Mouse (Mus musculus) stomach, postnatal 0 days (tissue): ENCODE measurements around the gene Edc4. TPM values are rescaled to one million over a fixed set of nuclear protein-coding genes. Genes with fewer than 3 reads are reported as not detected.

Source experiments
- ATAC-seq: fragments of 200-750 bp; cut with Nextera tagmentation; 2 replicates; pipeline ENCODE4 v1.8.0; 2017; ENCODE audit not compliant: low FRiP score, low TSS enrichment
- DNase-seq: peaks from one replicate; pipeline ENCODE4 v3.0.0-alpha.2; 2016; ENCODE audit warnings: low spot score
- H3K27ac ChIP-seq: fragments of 300-500 bp; sonication (generic); replicated peaks from 2 replicates; pipeline ENCODE4 v1.5.1; 2014; ENCODE audit warnings: mild to moderate bottlenecking, control low read depth
- H3K27me3 ChIP-seq: fragments of 300-500 bp; sonication (generic); 2 replicates; pipeline ENCODE4 v1.6.1; 2014; ENCODE audit warnings: low read length; ENCODE audit not compliant: control insufficient read depth, insufficient read depth
- H3K36me3 ChIP-seq: fragments of 300-500 bp; sonication (generic); 2 replicates; pipeline ENCODE4 v1.6.1; 2014; ENCODE audit warnings: low read length, mixed read lengths; ENCODE audit not compliant: control insufficient read depth, insufficient read depth
- H3K4me1 ChIP-seq: fragments of 300-500 bp; sonication (generic); replicated peaks from 2 replicates; pipeline ENCODE4 v1.6.1; 2014; ENCODE audit warnings: antibody characterized with exemption; ENCODE audit not compliant: control insufficient read depth, insufficient read depth
- H3K4me2 ChIP-seq: fragments of 300-500 bp; sonication (generic); replicated peaks from 2 replicates; pipeline ENCODE4 v1.6.1; 2014; ENCODE audit warnings: low read depth, mild to moderate bottlenecking, control low read depth, moderate library complexity
- H3K4me3 ChIP-seq: fragments of 300-500 bp; sonication (generic); 2 replicates; pipeline ENCODE4 v1.5.1; 2014; ENCODE audit warnings: low read depth, low read length, control low read depth
- H3K9ac ChIP-seq: fragments of 300-500 bp; sonication (generic); 2 replicates; pipeline ENCODE4 v1.6.1; 2014; ENCODE audit warnings: mild to moderate bottlenecking, low read length, control low read depth, mixed read lengths
- H3K9me3 ChIP-seq: fragments of 300-500 bp; sonication (generic); 2 replicates; pipeline ENCODE4 v1.6.1; 2016; ENCODE audit warnings: low read length; ENCODE audit not compliant: control insufficient read depth
- CTCF ChIP-seq: IDR thresholded peaks from 2 replicates; pipeline ENCODE4 v1.5.1; 2016; ENCODE audit warnings: antibody characterized with exemption, low read depth, mild to moderate bottlenecking, moderate library complexity
- EP300 ChIP-seq: optimal IDR thresholded peaks from 2 replicates; pipeline ENCODE3; 2016; ENCODE audit warnings: antibody characterized with exemption
- WGBS: fragments of 180-500 bp; shearing (Covaris S2); extraction: QIAGEN DNeasy Blood & Tissue Kit; methylation state at CpG from one replicate; pipeline ENCODE4 v1.1.7; 2014; 5-methylcytosine and 5-hydroxymethylcytosine counted together
- polyA plus RNA-seq: library from polyadenylated mRNA; unstranded; fragments of >200 nt; fragmentation: Nextera tagmentation; extraction: Ambion mirVana; gene quantifications from 2 replicates; pipeline ENCODE4 v1.2.1, GENCODE M21; 2015

Gene Edc4
- polyA plus RNA-seq, 1 experiment from 2014 or later = 13.7 TPM

DNA sequence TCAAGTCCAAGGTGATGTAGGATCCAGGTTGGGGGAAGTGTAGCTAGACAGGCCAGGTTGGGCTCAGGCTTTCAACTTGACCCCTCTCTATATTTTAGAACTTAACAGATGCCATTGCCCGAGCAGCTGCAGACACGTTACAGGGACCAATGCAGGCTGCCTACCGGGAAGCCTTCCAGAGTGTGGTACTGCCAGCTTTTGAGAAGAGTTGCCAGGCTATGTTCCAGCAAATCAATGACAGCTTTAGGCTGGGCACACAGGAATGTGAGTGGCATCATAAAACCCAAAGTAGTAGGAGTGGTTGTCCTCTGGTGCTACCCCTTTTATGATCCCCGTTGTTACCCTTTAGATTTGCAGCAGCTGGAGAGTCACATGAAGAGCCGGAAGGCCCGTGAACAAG, 10.2 kb downstream of the Edc4 start:
- Histone ChIP-seq H3K4me3 (no peak overlapping the region), H3K4me1 (no peaks in the 10 kb centered on the region), H3K36me3 (peaks cover 47% of the 10 kb centered on the region), H3K27me3 (no peaks in the 10 kb centered on the region), H3K9me3 (no peaks in the 10 kb centered on the region), H3K27ac (no peak overlapping the region), H3K9ac (no peak overlapping the region), H3K4me2 (no peak overlapping the region)
- ATAC-seq = no peak
- DNase-seq = no peak
- TF ChIP-seq EP300 = no peak
- WGBS = 92% methylated on average over 6 of the region's 6 CpGs

DNA sequence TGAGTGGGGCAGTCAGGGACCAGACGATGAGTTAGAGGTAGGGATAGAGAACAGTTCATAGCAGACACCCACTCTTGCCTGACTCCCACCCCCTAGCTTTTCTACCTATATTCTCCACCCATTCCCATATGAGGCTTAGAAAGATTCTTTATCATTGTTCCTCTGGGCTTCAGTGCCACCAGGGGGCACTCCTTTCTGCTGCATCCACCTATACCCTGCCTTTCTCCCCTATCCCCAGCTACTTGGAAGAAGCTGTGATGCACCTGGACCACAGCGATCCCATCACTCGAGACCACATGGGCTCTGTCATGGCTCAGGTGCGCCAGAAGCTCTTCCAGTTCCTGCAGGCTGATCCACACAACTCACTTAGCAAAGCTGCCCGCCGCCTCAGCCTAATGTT, 11.8 kb downstream of the Edc4 start:
- Histone ChIP-seq H3K4me2 (no peak overlapping the region), H3K4me3 (no peak overlapping the region), H3K27me3 (no peaks in the 10 kb centered on the region), H3K27ac (no peak overlapping the region), H3K9me3 (no peaks in the 10 kb centered on the region), H3K4me1 (no peaks in the 10 kb centered on the region), H3K36me3 (peaks cover 33% of the 10 kb centered on the region), H3K9ac (no peak overlapping the region)
- TF ChIP-seq CTCF (peak; percentile 73), EP300 (no peak)
- DNase-seq = peak; percentile 30
- no peak for ATAC-seq
- WGBS = 87% methylated on average over 6 of the region's 6 CpGs

DNA sequence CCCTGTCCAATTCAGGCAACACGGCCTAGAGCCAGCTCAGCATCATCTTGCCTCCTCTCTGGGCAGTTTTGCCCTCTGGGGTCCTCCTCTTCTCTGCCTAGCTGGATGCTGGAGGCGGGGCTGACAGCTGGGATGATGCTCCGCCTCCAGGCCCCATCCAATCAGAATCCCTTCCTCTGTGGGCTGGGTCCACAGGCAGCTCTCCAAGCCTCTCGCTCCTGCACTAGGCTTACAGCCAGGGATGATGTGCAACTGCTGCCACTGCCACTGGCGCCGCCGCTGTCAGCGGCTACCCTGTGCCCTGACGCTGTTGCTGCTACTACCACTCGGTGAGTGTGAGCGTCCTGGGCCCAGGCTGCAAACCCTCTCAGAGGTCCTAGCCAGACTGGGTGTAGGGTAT, 12.7 kb downstream of the Edc4 start, which contains the start of gene Nrn1l:
Gene Nrn1l, plus strand, starts transcription at position 229 of the 400 bp plus-strand sequence.
- no peak for TF ChIP-seq EP300
- TF ChIP-seq CTCF = no peak
- Histone ChIP-seq H3K4me2 (peak within 1 kb of the TSS; percentile 36; the same call in 1 of the 2 replicates), H3K36me3 (peaks cover 24% of the 10 kb centered on the region), H3K27ac (0 out of 2 replicates have a peak within 1 kb of the TSS, but pooled peaks have one; percentile 35), H3K9ac (0 out of 2 replicates have a peak within 1 kb of the TSS, but pooled peaks have one; percentile 45), H3K4me1 (no peaks in the 10 kb centered on the region), H3K27me3 (no peaks in the 10 kb centered on the region), H3K4me3 (no peak within 1 kb of the TSS), H3K9me3 (no peaks in the 10 kb centered on the region)
- peak; percentile 80 for ATAC-seq
- 15% methylated on average over 11 of the region's 11 CpGs for WGBS
- DNase-seq = peak; percentile 77

DNA sequence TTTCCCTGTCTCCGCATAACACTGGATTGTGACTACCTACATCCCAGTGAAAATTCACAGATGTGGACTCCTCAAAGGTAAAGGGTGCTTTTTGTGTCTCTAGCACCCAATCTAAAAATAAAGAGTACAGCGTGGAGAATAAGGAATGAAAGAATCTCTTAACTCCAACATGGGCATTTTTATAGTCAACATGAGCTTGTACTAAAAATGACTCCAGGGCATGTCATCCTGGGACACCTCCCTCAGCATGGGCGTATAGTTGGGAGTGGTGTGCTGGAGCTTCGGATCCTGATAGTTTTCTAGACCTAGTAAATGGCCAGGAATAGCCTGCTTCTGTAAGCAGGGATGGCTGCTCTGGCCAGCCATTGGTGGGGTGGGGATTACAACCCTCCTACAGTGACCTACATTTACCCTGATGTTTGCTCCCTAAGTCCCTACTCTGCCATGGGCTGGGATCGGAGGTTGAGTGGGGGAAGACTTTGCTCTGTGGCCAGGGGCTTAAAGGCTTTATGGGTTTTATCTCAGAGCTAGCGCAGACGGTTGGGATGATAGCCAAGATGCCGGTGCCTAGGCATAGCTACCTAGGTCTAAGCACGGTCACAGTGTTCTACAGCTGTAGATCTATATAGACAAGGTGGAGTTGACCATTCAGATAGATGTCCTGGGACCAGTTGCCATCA, 17.3 kb downstream of the Edc4 start:
- no peak overlapping the region for H3K4me3 ChIP-seq
- H3K27me3 ChIP-seq = no peaks in the 10 kb centered on the region
- H3K4me1 ChIP-seq = no peaks in the 10 kb centered on the region
- no peaks in the 10 kb centered on the region for H3K36me3 ChIP-seq
- H3K9ac ChIP-seq = no peak overlapping the region
- no peak overlapping the region for H3K4me2 ChIP-seq
- WGBS = 67% methylated on average over 9 of the region's 9 CpGs
- H3K9me3 ChIP-seq = no peaks in the 10 kb centered on the region
- ATAC-seq (no peak), DNase-seq (no peak)
- H3K27ac ChIP-seq = no peak overlapping the region
- TF ChIP-seq EP300 (no peak), CTCF (no peak)

DNA sequence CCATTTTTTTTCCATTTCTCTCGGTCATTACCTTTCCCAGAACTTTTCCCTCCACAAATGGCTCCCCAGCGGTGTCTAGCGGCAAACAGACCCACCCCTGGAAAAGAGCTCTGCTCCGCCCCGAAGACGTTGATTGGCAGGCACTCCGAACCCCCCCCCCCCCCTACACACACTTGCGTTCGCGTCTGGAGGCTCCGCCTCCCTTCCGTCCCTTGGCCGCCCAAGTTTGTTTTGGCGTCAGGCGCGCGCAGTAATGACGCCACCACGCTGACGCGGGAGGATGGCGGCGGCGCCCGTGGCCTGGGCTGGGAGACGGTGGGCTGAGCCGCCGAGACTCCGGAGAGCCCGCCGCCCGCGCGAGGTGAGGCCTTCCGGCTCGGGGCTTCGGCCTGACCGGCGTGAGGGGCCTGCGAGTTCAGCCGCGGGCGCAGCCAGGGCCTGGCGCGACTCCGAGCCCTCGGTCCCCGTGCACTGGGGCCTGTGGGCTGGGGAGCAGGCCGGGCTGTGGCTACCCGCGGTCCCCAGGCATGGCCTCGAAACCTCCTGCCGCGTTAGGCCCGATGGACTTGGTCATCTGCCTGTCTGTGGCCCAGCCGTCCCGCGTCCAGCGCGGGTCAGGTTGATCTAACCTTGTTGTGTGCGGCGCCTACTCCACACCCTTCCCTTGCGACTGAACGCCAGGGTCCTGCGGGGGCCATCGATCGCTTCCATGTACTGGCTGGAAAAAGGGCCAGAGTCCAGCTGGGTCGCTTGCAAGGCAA, 19.7 kb downstream of the Edc4 start, which contains the start of gene Pskh1:
Gene Pskh1, plus strand, starts transcription at position 262 of the 761 bp plus-strand sequence.
- Histone ChIP-seq H3K9ac (peak within 1 kb of the TSS; percentile 97), H3K4me1 (no peaks in the 10 kb centered on the region), H3K27ac (peak within 1 kb of the TSS; percentile 93), H3K27me3 (no peaks in the 10 kb centered on the region), H3K9me3 (no peaks in the 10 kb centered on the region), H3K4me3 (peak within 1 kb of the TSS; percentile 96), H3K4me2 (peak within 1 kb of the TSS; percentile 77), H3K36me3 (no peaks in the 10 kb centered on the region; the same call in 1 of the 2 replicates)
- TF ChIP-seq EP300 = no peak
- peak; percentile 27; the same call in 1 of the 2 replicates for TF ChIP-seq CTCF
- peak; percentile 95 for ATAC-seq
- under 1% methylated on average over 58 of the region's 68 CpGs for WGBS
- peak; percentile 95 for DNase-seq
